Mouse (Mus musculus) C2C12 (cell line): ENCODE results near the gene Zfp652.

Source experiments
- CEBPB ChIP-seq: IDR thresholded peaks from one replicate; pipeline ENCODE4 v1.6.1; 2011; ENCODE audit warnings: low read depth, mild to moderate bottlenecking, control low read depth, moderate library complexity
- CTCF ChIP-seq: IDR thresholded peaks from one replicate; pipeline ENCODE4 v1.5.1; 2011; ENCODE audit not compliant: control insufficient read depth, insufficient read depth, insufficient read length
- FOSL1 ChIP-seq: IDR thresholded peaks from one replicate; pipeline ENCODE4 v1.8.0; 2011; ENCODE audit warnings: mild to moderate bottlenecking, low read length; ENCODE audit not compliant: poor library complexity, insufficient read depth, severe bottlenecking
- MAX ChIP-seq: IDR thresholded peaks from one replicate; pipeline ENCODE4 v1.6.1; 2011; ENCODE audit warnings: mild to moderate bottlenecking, control low read depth
- MYOD1 ChIP-seq: IDR thresholded peaks from one replicate; pipeline ENCODE4 v1.6.1; 2011; ENCODE audit warnings: low read depth; ENCODE audit not compliant: control insufficient read depth, insufficient read length
- MYOG ChIP-seq: IDR thresholded peaks from one replicate; pipeline ENCODE4 v1.6.1; 2011; ENCODE audit not compliant: control insufficient read depth, insufficient read length; ENCODE audit errors: extremely low read depth
- USF1 ChIP-seq: IDR thresholded peaks from one replicate; pipeline ENCODE4 v1.6.1; 2011; ENCODE audit warnings: low read depth, mild to moderate bottlenecking, control low read depth, moderate library complexity

GRCm38 (mm10) chr11:95714411-95714810, 1.9 kb downstream of the Zfp652 start:
- no peak for TF ChIP-seq CTCF
- TF ChIP-seq USF1, result no peak
- no peak for TF ChIP-seq MAX
- TF ChIP-seq MYOG, result no peak
- TF ChIP-seq FOSL1, result no peak
- no peak for TF ChIP-seq MYOD1
- no peak for TF ChIP-seq CEBPB
